Mouse (Mus musculus): ENCODE data around the gene Gm17783.
"Not testable (repeated sequence)": the region's sequence is repeated elsewhere in the genome, so short reads cannot be mapped to it uniquely, and the experiment has no call there.

The Gm17783 gene

GRCm38 (mm10) chr16:45531950-45532349 lies at the start of gene Gm17783:
Gene Gm17783, minus strand, starts transcription at chr16:45532050.
- DNase-seq (ENCODE audit: low spot score) = no peak

- no peak for DNase-seq (ENCODE audit: low spot score)
Measured at GRCm38 (mm10) chr16:45579883-45580282, 48.0 kb upstream of the Gm17783 start.

GRCm38 (mm10) chr16:45572307-45572706 lies 40.5 kb upstream of the Gm17783 start:
- DNase-seq (ENCODE audit: low spot score) = no peak

- no peak for DNase-seq (ENCODE audit: low spot score)
Measured at GRCm38 (mm10) chr16:45561747-45562146, 29.9 kb upstream of the Gm17783 start.

- no peak for DNase-seq (ENCODE audit: low spot score)
Measured at GRCm38 (mm10) chr16:45551579-45551978, 19.7 kb upstream of the Gm17783 start.

- DNase-seq (ENCODE audit: low spot score) = no peak
Measured at GRCm38 (mm10) chr16:45547982-45548381, 16.1 kb upstream of the Gm17783 start.

GRCm38 (mm10) chr16:45544341-45544740 lies 12.5 kb upstream of the Gm17783 start:
- no peak for DNase-seq (ENCODE audit: low spot score)

- no peak for DNase-seq (ENCODE audit: low spot score)
Measured at GRCm38 (mm10) chr16:45542108-45542507, 10.3 kb upstream of the Gm17783 start.

- DNase-seq (ENCODE audit: low spot score) = not testable (repeated sequence)
Measured at GRCm38 (mm10) chr16:45538342-45538741, 6.5 kb upstream of the Gm17783 start.

GRCm38 (mm10) chr16:45535009-45535408 lies 3.2 kb upstream of the Gm17783 start, which contains the start of gene Slc9c1:
Gene Slc9c1, plus strand, starts transcription at chr16:45535309.
- DNase-seq (ENCODE audit: low spot score) = no peak

GRCm38 (mm10) chr16:45525551-45525950 lies 6.3 kb downstream of the Gm17783 start:
- no peak for DNase-seq (ENCODE audit: low spot score)

- no peak for DNase-seq (ENCODE audit: low spot score)
Measured at GRCm38 (mm10) chr16:45495326-45495725, 36.5 kb downstream of the Gm17783 start.

GRCm38 (mm10) chr16:45492927-45493326 lies 38.9 kb downstream of the Gm17783 start, which contains the start of gene Gm609:
Gene Gm609, minus strand, starts transcription at chr16:45492969.
- no peak for DNase-seq (ENCODE audit: low spot score)

GRCm38 (mm10) chr16:45476991-45477390 lies 54.9 kb downstream of the Gm17783 start:
- DNase-seq (ENCODE audit: low spot score) = no peak

- not testable (repeated sequence) for DNase-seq (ENCODE audit: low spot score)
Measured at GRCm38 (mm10) chr16:45471836-45472235, 60.0 kb downstream of the Gm17783 start.

Measured in layer of hippocampus, adult 9-10 months (tissue).